Mouse (Mus musculus) intestine, postnatal 0 days (tissue): ENCODE measurements around the gene Ctr9. TPM values are rescaled to one million over a fixed set of nuclear protein-coding genes. Genes with fewer than 3 reads are reported as not detected.

Experiments
- ATAC-seq: fragments of 200-750 bp; cut with Nextera tagmentation; 2 replicates; pipeline ENCODE4 v1.8.0; 2017; ENCODE audit warnings: mild to moderate bottlenecking, moderate TSS enrichment, moderate library complexity
- H3K27ac ChIP-seq: fragments of 300-500 bp; sonication (generic); 2 replicates; pipeline ENCODE4 v1.5.1; 2014; ENCODE audit warnings: mild to moderate bottlenecking, low read depth, low read length, moderate library complexity
- H3K27me3 ChIP-seq: fragments of 300-500 bp; sonication (generic); replicated peaks from 2 replicates; pipeline ENCODE4 v1.6.1; 2014; ENCODE audit warnings: low read length, mixed read lengths; ENCODE audit not compliant: control insufficient read depth, insufficient read depth
- H3K36me3 ChIP-seq: fragments of 300-500 bp; sonication (generic); 2 replicates; pipeline ENCODE4 v1.6.1; 2014; ENCODE audit warnings: mild to moderate bottlenecking, moderate library complexity; ENCODE audit not compliant: control insufficient read depth, insufficient read depth
- H3K4me1 ChIP-seq: fragments of 300-500 bp; sonication (generic); replicated peaks from 2 replicates; pipeline ENCODE4 v1.6.1; 2014; ENCODE audit warnings: antibody characterized with exemption, low read length, mixed read lengths; ENCODE audit not compliant: control insufficient read depth, insufficient read depth
- H3K4me2 ChIP-seq: fragments of 300-500 bp; sonication (generic); replicated peaks from 2 replicates; pipeline ENCODE4 v1.6.1; 2014; ENCODE audit warnings: low read depth, mild to moderate bottlenecking, moderate library complexity
- H3K4me3 ChIP-seq: fragments of 300-500 bp; sonication (generic); 2 replicates; pipeline ENCODE4 v1.5.1; 2014; ENCODE audit warnings: low read depth, low read length
- H3K9ac ChIP-seq: fragments of 300-500 bp; sonication (generic); 2 replicates; pipeline ENCODE4 v1.6.1; 2014; ENCODE audit warnings: mild to moderate bottlenecking, low read depth, low read length
- H3K9me3 ChIP-seq: fragments of 300-500 bp; sonication (generic); 2 replicates; pipeline ENCODE4 v1.6.1; 2016; ENCODE audit warnings: mixed run types; ENCODE audit not compliant: control insufficient read depth
- CTCF ChIP-seq: sonication (generic); IDR thresholded peaks from 2 replicates; pipeline ENCODE4 v1.5.1; 2016; ENCODE audit warnings: low read depth, mild to moderate bottlenecking, control low read depth, antibody characterized with exemption, moderate library complexity
- WGBS: fragments of 180-500 bp; shearing (Covaris S2); extraction: QIAGEN DNeasy Blood & Tissue Kit; methylation state at CpG from one replicate; pipeline ENCODE4 v1.1.7; 2014; 5-methylcytosine and 5-hydroxymethylcytosine counted together
- polyA plus RNA-seq: library from polyadenylated mRNA; unstranded; fragments of >200 nt; fragmentation: Nextera tagmentation; extraction: Ambion mirVana; gene quantifications from 2 replicates; pipeline ENCODE4 v1.2.1, GENCODE M21; 2015

Ctr9 gene
- polyA plus RNA-seq, 1 experiment from 2014 or later, result 23.2 TPM

- under 1% methylated on average over 81 of the region's 83 CpGs for WGBS
- peaks cover 39% of the 10 kb centered on the region for H3K36me3 ChIP-seq
- H3K27me3 ChIP-seq, result no peaks in the 10 kb centered on the region
- ATAC-seq, result peak; percentile 80
- peak overlapping the region; percentile 100 for H3K9ac ChIP-seq
- peak overlapping the region; percentile 95 for H3K4me3 ChIP-seq
- H3K9me3 ChIP-seq, result no peaks in the 10 kb centered on the region
- H3K4me1 ChIP-seq, result 0 out of 2 replicates have a peak, but pooled peaks cover 5% of the 10 kb centered on the region
- H3K4me2 ChIP-seq, result peak overlapping the region; percentile 77
- TF ChIP-seq CTCF, result peak; percentile 45; the same call in 1 of the 2 replicates
- H3K27ac ChIP-seq, result peak overlapping the region; percentile 99
These were observed 53.5 kb downstream of the Ctr9 start for GRCm38 (mm10) chr7:111082043-111082821.

- no peak for TF ChIP-seq CTCF
- peak within 1 kb of the TSS; percentile 95 for H3K4me3 ChIP-seq
- H3K9me3 ChIP-seq, result no peaks in the 10 kb centered on the region
- peak; percentile 99 for ATAC-seq
- H3K4me1 ChIP-seq, result 0 out of 2 replicates have a peak, but pooled peaks cover 5% of the 10 kb centered on the region
- peak within 1 kb of the TSS; percentile 99 for H3K27ac ChIP-seq
- peaks cover 30% of the 10 kb centered on the region for H3K36me3 ChIP-seq
- peak within 1 kb of the TSS; percentile 100 for H3K9ac ChIP-seq
- H3K4me2 ChIP-seq, result peak within 1 kb of the TSS; percentile 77
- no peaks in the 10 kb centered on the region for H3K27me3 ChIP-seq
- under 1% methylated on average over 67 of the region's 70 CpGs for WGBS
These were observed 54.3 kb downstream of the Ctr9 start, which contains the start of gene Eif4g2 for GRCm38 (mm10) chr7:111082822-111083732. TSS of gene Eif4g2 (minus strand) at chr7:111083030.

GRCm38 (mm10) chr7:111083733-111084120 is 55.0 kb downstream of the Ctr9 start:
- Histone ChIP-seq H3K4me3 (peak overlapping the region; percentile 95), H3K9ac (peak overlapping the region; percentile 65), H3K27ac (peak overlapping the region; percentile 94), H3K27me3 (no peaks in the 10 kb centered on the region), H3K9me3 (no peaks in the 10 kb centered on the region), H3K4me2 (peak overlapping the region; percentile 76), H3K4me1 (0 out of 2 replicates have a peak, but pooled peaks cover 5% of the 10 kb centered on the region), H3K36me3 (peaks cover 26% of the 10 kb centered on the region; the same call in 1 of the 2 replicates)
- no peak for ATAC-seq
- 8% methylated on average over 4 of the region's 4 CpGs for WGBS
- no peak for TF ChIP-seq CTCF

- H3K27me3 ChIP-seq, result no peaks in the 10 kb centered on the region
- H3K9ac ChIP-seq, result no peak overlapping the region
- H3K4me1 ChIP-seq, result 0 out of 2 replicates have a peak, but pooled peaks cover 5% of the 10 kb centered on the region
- WGBS, result 64% methylated on average over 2 of the region's 2 CpGs
- no peak overlapping the region for H3K27ac ChIP-seq
- H3K4me3 ChIP-seq, result no peak overlapping the region
- H3K4me2 ChIP-seq, result no peak overlapping the region
- H3K36me3 ChIP-seq, result peaks cover 19% of the 10 kb centered on the region; the same call in 1 of the 2 replicates
- TF ChIP-seq CTCF, result peak; percentile 28; the same call in 1 of the 2 replicates
- ATAC-seq, result no peak
- H3K9me3 ChIP-seq, result no peaks in the 10 kb centered on the region
These were observed 55.7 kb downstream of the Ctr9 start for GRCm38 (mm10) chr7:111084443-111084842.

- Histone ChIP-seq H3K27ac (no peak overlapping the region), H3K27me3 (no peaks in the 10 kb centered on the region), H3K4me1 (0 out of 2 replicates have a peak, but pooled peaks cover 5% of the 10 kb centered on the region), H3K9ac (no peak overlapping the region), H3K9me3 (no peaks in the 10 kb centered on the region), H3K4me2 (no peak overlapping the region), H3K36me3 (peaks cover 12% of the 10 kb centered on the region; the same call in 1 of the 2 replicates), H3K4me3 (no peak overlapping the region)
- TF ChIP-seq CTCF, result no peak
- no peak for ATAC-seq
These were observed 56.4 kb downstream of the Ctr9 start for GRCm38 (mm10) chr7:111085153-111085552.

- no peaks in the 10 kb centered on the region for H3K36me3 ChIP-seq
- no peaks in the 10 kb centered on the region for H3K4me1 ChIP-seq
- no peak overlapping the region for H3K9ac ChIP-seq
- no peak overlapping the region for H3K4me2 ChIP-seq
- H3K4me3 ChIP-seq, result no peak overlapping the region
- ATAC-seq, result no peak
- no peak for TF ChIP-seq CTCF
- H3K27ac ChIP-seq, result no peak overlapping the region
- no peaks in the 10 kb centered on the region for H3K27me3 ChIP-seq
- 77% methylated on average over 2 of the region's 2 CpGs for WGBS
- no peaks in the 10 kb centered on the region for H3K9me3 ChIP-seq
These were observed 66.4 kb downstream of the Ctr9 start for GRCm38 (mm10) chr7:111095169-111095568.
